Mouse (Mus musculus) olfactory bulb, adult 2 months (tissue): Measurements from ENCODE around the gene Abcc4.

ENCODE experiments used
- CTCF ChIP-seq: fragments of 200-500 bp; IDR thresholded peaks from 2 replicates; pipeline ENCODE4 v1.5.1; 2012; ENCODE audit warnings: low read depth, mild to moderate bottlenecking, low read length, moderate library complexity; ENCODE audit not compliant: insufficient read depth
- POLR2A ChIP-seq: fragments of 200-500 bp; IDR thresholded peaks from 2 replicates; pipeline ENCODE4 v1.6.1; 2012; ENCODE audit warnings: mild to moderate bottlenecking, low read depth, low read length, moderate library complexity; ENCODE audit not compliant: insufficient read depth

GRCm38 (mm10) chr14:118433848-118434247 lies 272.2 kb downstream of the Abcc4 start:
- TF ChIP-seq POLR2A (no peak), CTCF (no peak)
